Mouse (Mus musculus) mesoderm, embryonic 11.5 days (tissue): ENCODE data around the gene Zfp697.

Experiments
- DNase-seq: peaks from one replicate; pipeline ENCODE4 v3.0.0-alpha.2; 2012; ENCODE audit warnings: low read depth, low spot score

Gene Zfp697

GRCm38 (mm10) chr3:98382246-98382939 lies at the start of gene Zfp697:
Zfp697 (plus strand) TSS chr3:98382461.
- peak; percentile 89 for DNase-seq

- DNase-seq = no peak
Measured at GRCm38 (mm10) chr3:98334010-98334409, 48.3 kb upstream of the Zfp697 start.

- DNase-seq = no peak
Measured at GRCm38 (mm10) chr3:98335331-98335730, 46.9 kb upstream of the Zfp697 start.

- DNase-seq = no peak
Measured at GRCm38 (mm10) chr3:98335886-98336285, 46.4 kb upstream of the Zfp697 start.

GRCm38 (mm10) chr3:98336661-98337654 lies 45.3 kb upstream of the Zfp697 start:
- peak; percentile 75 for DNase-seq

- DNase-seq = peak; percentile 63
Measured at GRCm38 (mm10) chr3:98338584-98339041, 43.6 kb upstream of the Zfp697 start.

- DNase-seq = peak; percentile 36
Measured at GRCm38 (mm10) chr3:98339097-98339705, 43.1 kb upstream of the Zfp697 start.

- DNase-seq = peak; percentile 90
Measured at GRCm38 (mm10) chr3:98339706-98340109, 42.6 kb upstream of the Zfp697 start, which contains the start of gene Phgdh. Phgdh (minus strand) TSS chr3:98339990.

GRCm38 (mm10) chr3:98340818-98341594 lies 41.3 kb upstream of the Zfp697 start:
- DNase-seq = no peak

- DNase-seq = no peak
Measured at GRCm38 (mm10) chr3:98343235-98343634, 39.0 kb upstream of the Zfp697 start.

GRCm38 (mm10) chr3:98348106-98348505 lies 34.2 kb upstream of the Zfp697 start:
- DNase-seq = no peak

- DNase-seq = no peak
Measured at GRCm38 (mm10) chr3:98348705-98349104, 33.6 kb upstream of the Zfp697 start.

- peak; percentile 75 for DNase-seq
Measured at GRCm38 (mm10) chr3:98353892-98354291, 28.4 kb upstream of the Zfp697 start.

- DNase-seq = peak; percentile 85
Measured at GRCm38 (mm10) chr3:98355344-98356025, 26.8 kb upstream of the Zfp697 start.

GRCm38 (mm10) chr3:98356026-98356365 lies 26.3 kb upstream of the Zfp697 start:
- no peak for DNase-seq

GRCm38 (mm10) chr3:98356632-98357370 lies 25.5 kb upstream of the Zfp697 start:
- no peak for DNase-seq

- DNase-seq = no peak
Measured at GRCm38 (mm10) chr3:98362753-98363152, 19.5 kb upstream of the Zfp697 start.

GRCm38 (mm10) chr3:98366086-98366485 lies 16.2 kb upstream of the Zfp697 start:
- no peak for DNase-seq

- DNase-seq = no peak
Measured at GRCm38 (mm10) chr3:98366823-98367222, 15.4 kb upstream of the Zfp697 start.

- DNase-seq = no peak
Measured at GRCm38 (mm10) chr3:98368283-98368682, 14.0 kb upstream of the Zfp697 start.
